In genomic region chr15:63340322-63341060, GRCm38 (mm10) we compare ENCODE assay signal across 8 mouse cellular contexts.
DNase-seq lines count a peak whose midpoint lies in the region; ATAC-seq and TF ChIP-seq lines count a peak whose summit lies in the region.

No protein-coding gene starts in this region.

- no peak overlapping the region for H3K4me2 ChIP-seq in midbrain, embryonic 15.5 days
- no peak overlapping the region for H3K4me2 ChIP-seq in embryonic facial prominence, embryonic 12.5 days (replicated peaks)
- no peak overlapping the region for H3K4me2 ChIP-seq in heart, embryonic 11.5 days
- H3K4me2 ChIP-seq in kidney, postnatal 0 days (ENCODE audit: low read length) = no peak overlapping the region

- 46% methylated on average over 6 of the region's 6 CpGs for WGBS in midbrain, embryonic 10.5 days
- WGBS in midbrain, embryonic 15.5 days = 46% methylated on average over 6 of the region's 6 CpGs
- WGBS in embryonic facial prominence, embryonic 12.5 days = 8% methylated on average over 6 of the region's 6 CpGs
- WGBS in heart, embryonic 11.5 days (ENCODE audit: insufficient replicate concordance) = 18% methylated on average over 6 of the region's 6 CpGs
- WGBS in kidney, postnatal 0 days = 15% methylated on average over 6 of the region's 6 CpGs

- peak; percentile 73 for TF ChIP-seq CTCF in kidney, postnatal 0 days (IDR thresholded peaks at IDR 0.05; ENCODE audit: low read depth)

- peak; percentile 28 for DNase-seq in midbrain, embryonic 10.5 days (ENCODE audit: low spot score)
- peak; percentile 95 for DNase-seq in kidney, postnatal 0 days (ENCODE audit: low spot score)
- peak; percentile 47 for DNase-seq in lung, postnatal 36 days
- DNase-seq in thymus, postnatal 0 days (ENCODE audit: low spot score) = peak; percentile 52
- no peak for DNase-seq in cerebellum, adult 9-10 months

- no peak overlapping the region for H3K4me3 ChIP-seq in midbrain, embryonic 10.5 days
- no peak overlapping the region for H3K4me3 ChIP-seq in midbrain, embryonic 15.5 days
- no peak overlapping the region for H3K4me3 ChIP-seq in embryonic facial prominence, embryonic 12.5 days
- H3K4me3 ChIP-seq in heart, embryonic 11.5 days (ENCODE audit: low read depth, low read length) = no peak overlapping the region
- H3K4me3 ChIP-seq in kidney, postnatal 0 days (replicated peaks; ENCODE audit: low read depth, low read length) = no peak overlapping the region

- H3K4me1 ChIP-seq in midbrain, embryonic 10.5 days = 0 out of 2 replicates have a peak, but pooled peaks cover 2% of the 10 kb centered on the region
- no peaks in the 10 kb centered on the region for H3K4me1 ChIP-seq in midbrain, embryonic 15.5 days
- H3K4me1 ChIP-seq in embryonic facial prominence, embryonic 12.5 days = peaks cover 15% of the 10 kb centered on the region
- 0 out of 2 replicates have a peak, but pooled peaks cover 2% of the 10 kb centered on the region for H3K4me1 ChIP-seq in heart, embryonic 11.5 days (ENCODE audit: control insufficient read depth, insufficient read depth, low read length)
- no peaks in the 10 kb centered on the region for H3K4me1 ChIP-seq in kidney, postnatal 0 days (replicated peaks; ENCODE audit: insufficient read depth, low read length)

- no peaks in the 10 kb centered on the region for H3K36me3 ChIP-seq in midbrain, embryonic 10.5 days
- H3K36me3 ChIP-seq in midbrain, embryonic 15.5 days (replicated peaks) = no peaks in the 10 kb centered on the region
- H3K36me3 ChIP-seq in embryonic facial prominence, embryonic 12.5 days = no peaks in the 10 kb centered on the region
- no peaks in the 10 kb centered on the region for H3K36me3 ChIP-seq in heart, embryonic 11.5 days (ENCODE audit: control insufficient read depth, insufficient read depth, low read length)
- H3K36me3 ChIP-seq in kidney, postnatal 0 days (ENCODE audit: insufficient read depth, low read length) = no peaks in the 10 kb centered on the region

- no peak overlapping the region for H3K9ac ChIP-seq in midbrain, embryonic 15.5 days
- no peak overlapping the region for H3K9ac ChIP-seq in embryonic facial prominence, embryonic 12.5 days
- H3K9ac ChIP-seq in heart, embryonic 11.5 days (ENCODE audit: low read depth, low read length) = no peak overlapping the region
- H3K9ac ChIP-seq in kidney, postnatal 0 days (ENCODE audit: low read depth, low read length) = no peak overlapping the region

- ATAC-seq in midbrain, embryonic 15.5 days (replicated peaks) = no peak
- ATAC-seq in embryonic facial prominence, embryonic 12.5 days (ENCODE audit: insufficient number of reproducible peaks, insufficient read depth, low FRiP score, low TSS enrichment) = peak; percentile 93
- ATAC-seq in heart, embryonic 11.5 days (replicated peaks; ENCODE audit: insufficient number of reproducible peaks, low FRiP score, low TSS enrichment) = no peak
- ATAC-seq in kidney, postnatal 0 days (replicated peaks; ENCODE audit: low FRiP score, low read depth) = peak; percentile 73; the same call in 1 of the 2 replicates

- no peak overlapping the region for H3K27ac ChIP-seq in midbrain, embryonic 10.5 days (replicated peaks)
- no peak overlapping the region for H3K27ac ChIP-seq in midbrain, embryonic 15.5 days
- H3K27ac ChIP-seq in embryonic facial prominence, embryonic 12.5 days = peak overlapping the region; percentile 46
- H3K27ac ChIP-seq in heart, embryonic 11.5 days (ENCODE audit: low read depth, low read length) = peak overlapping the region; percentile 50; the same call in 1 of the 2 replicates
- no peak overlapping the region for H3K27ac ChIP-seq in kidney, postnatal 0 days

- H3K9me3 ChIP-seq in midbrain, embryonic 10.5 days (replicated peaks) = no peaks in the 10 kb centered on the region
- no peaks in the 10 kb centered on the region for H3K9me3 ChIP-seq in midbrain, embryonic 15.5 days
- H3K9me3 ChIP-seq in embryonic facial prominence, embryonic 12.5 days = no peaks in the 10 kb centered on the region
- H3K9me3 ChIP-seq in heart, embryonic 11.5 days (replicated peaks; ENCODE audit: control insufficient read depth, low read length) = no peaks in the 10 kb centered on the region
- no peaks in the 10 kb centered on the region for H3K9me3 ChIP-seq in kidney, postnatal 0 days (replicated peaks; ENCODE audit: low read length)

- H3K27me3 ChIP-seq in midbrain, embryonic 10.5 days (ENCODE audit: low read depth, poor library complexity, severe bottlenecking) = no peaks in the 10 kb centered on the region
- no peaks in the 10 kb centered on the region for H3K27me3 ChIP-seq in midbrain, embryonic 15.5 days (replicated peaks)
- H3K27me3 ChIP-seq in embryonic facial prominence, embryonic 12.5 days = no peaks in the 10 kb centered on the region
- no peaks in the 10 kb centered on the region for H3K27me3 ChIP-seq in heart, embryonic 11.5 days (ENCODE audit: control insufficient read depth, insufficient read depth, low read length)
- H3K27me3 ChIP-seq in kidney, postnatal 0 days (ENCODE audit: insufficient read depth, low read length) = no peaks in the 10 kb centered on the region

Comparison
In these comparisons a context has a peak if more than half of its experiments do, and no peak if none do; other contexts are left out.
1. H3K27ac ChIP-seq: peak in embryonic facial prominence, embryonic 12.5 days (single experiment) and heart, embryonic 11.5 days (single experiment); none in midbrain, embryonic 10.5 days (single experiment), midbrain, embryonic 15.5 days (single experiment) and kidney, postnatal 0 days (single experiment).
2. ATAC-seq: peak in embryonic facial prominence, embryonic 12.5 days (single experiment) and kidney, postnatal 0 days (single experiment); none in midbrain, embryonic 15.5 days (single experiment) and heart, embryonic 11.5 days (single experiment).